Mouse (Mus musculus) MEL (cell line): ENCODE measurements around the gene Abcc9. TPM values are rescaled to one million over a fixed set of nuclear protein-coding genes. Genes with fewer than 3 reads are reported as not detected.

ENCODE experiments used
- DNase-seq: peaks from one replicate; pipeline ENCODE4 v3.0.0; 2011; ENCODE audit warnings: low read depth, low spot score
- H3K27ac ChIP-seq: 2 replicates; pipeline ENCODE4 v1.5.1; 2012; ENCODE audit warnings: low read depth, mild to moderate bottlenecking, control low read depth, low read length, moderate library complexity; ENCODE audit not compliant: control insufficient read depth
- H3K27me3 ChIP-seq, 2 experiments: fragments of 150-350 bp in 1 of 2; sonication (generic) in 1 of 2; 2 replicates each; pipeline ENCODE4 v1.6.1; 2012; ENCODE audit warnings: low read length in 2 of 2, mild to moderate bottlenecking in 2 of 2, improper control_type of control experiment in 1 of 2, moderate library complexity in 1 of 2; ENCODE audit not compliant: insufficient read depth in 2 of 2, control insufficient read depth in 1 of 2
- H3K36me3 ChIP-seq, 2 experiments: 2 replicates each; pipeline ENCODE4 v1.6.1; 2012 to 2014; ENCODE audit warnings: low read length in 2 of 2, improper control_type of control experiment in 1 of 2, inconsistent platforms in 1 of 2, mild to moderate bottlenecking in 1 of 2; ENCODE audit not compliant: insufficient read depth in 2 of 2, control insufficient read depth in 1 of 2
- H3K4me1 ChIP-seq, 2 experiments: fragments of 150-350 bp in 1 of 2; sonication (generic) in 1 of 2; 2 replicates each; pipeline ENCODE4 v1.6.1; 2012; ENCODE audit warnings: low read length in 2 of 2, improper control_type of control experiment in 1 of 2, mild to moderate bottlenecking in 1 of 2; ENCODE audit not compliant: insufficient read depth in 2 of 2, control insufficient read depth in 1 of 2
- H3K4me3 ChIP-seq, 2 experiments: fragments of 150-350 bp in 1 of 2; sonication (generic) in 1 of 2; 2 replicates each; pipeline ENCODE4 v1.5.1; 2012; ENCODE audit warnings: low read depth in 2 of 2, low read length in 2 of 2, mild to moderate bottlenecking in 2 of 2, moderate library complexity in 2 of 2, control low read depth in 1 of 2, improper control_type of control experiment in 1 of 2; ENCODE audit not compliant: control insufficient read depth in 1 of 2, insufficient read depth in 1 of 2
- H3K79me2 ChIP-seq: 2 replicates; pipeline ENCODE4 v1.6.1; 2012; ENCODE audit warnings: mild to moderate bottlenecking, low read length, moderate library complexity; ENCODE audit not compliant: control insufficient read depth, poor library complexity, insufficient read depth
- H3K9ac ChIP-seq: 2 replicates; pipeline ENCODE4 v1.6.1; 2012; ENCODE audit warnings: low read depth, mild to moderate bottlenecking, control low read depth, low read length, moderate library complexity; ENCODE audit not compliant: control insufficient read depth, poor library complexity, severe bottlenecking
- H3K9me3 ChIP-seq: fragments of 150-350 bp; sonication (generic); replicated peaks from 2 replicates; pipeline ENCODE4 v1.6.1; 2012; ENCODE audit warnings: mild to moderate bottlenecking, low read length, improper control_type of control experiment, moderate library complexity; ENCODE audit not compliant: insufficient read depth
- BHLHE40 ChIP-seq: IDR thresholded peaks from 2 replicates; pipeline ENCODE4 v1.6.1; 2012; ENCODE audit warnings: low read depth, mild to moderate bottlenecking, inconsistent platforms, low read length, improper control_type of control experiment, borderline replicate concordance
- CTCF ChIP-seq, 3 experiments: IDR thresholded peaks in 2 of 3; conservative IDR thresholded peaks in 1 of 3; 2 replicates each; pipeline ENCODE4 v1.5.1; 2011 to 2012; ENCODE audit warnings: low read length in 3 of 3, low read depth in 2 of 3, mild to moderate bottlenecking in 2 of 3, improper control_type of control experiment in 1 of 3, inconsistent platforms in 1 of 3, mixed read lengths in 1 of 3, moderate library complexity in 1 of 3; ENCODE audit not compliant: control insufficient read depth in 1 of 3, insufficient read depth in 1 of 3, poor library complexity in 1 of 3, severe bottlenecking in 1 of 3
- ETS1 ChIP-seq: IDR thresholded peaks from 2 replicates; pipeline ENCODE4 v1.6.1; 2012; ENCODE audit warnings: low read depth, mild to moderate bottlenecking, inconsistent platforms, low read length, improper control_type of control experiment, moderate library complexity
- GABPA ChIP-seq: IDR thresholded peaks from 2 replicates; pipeline ENCODE4 v1.6.1; 2012; ENCODE audit warnings: low read depth, mild to moderate bottlenecking, inconsistent platforms, low read length, improper control_type of control experiment, moderate library complexity
- GATA1 ChIP-seq: IDR thresholded peaks from 2 replicates; pipeline ENCODE4 v1.6.1; 2011; ENCODE audit warnings: low read depth, low read length, improper control_type of control experiment
- HCFC1 ChIP-seq: IDR thresholded peaks from 2 replicates; pipeline ENCODE4 v1.6.1; 2012; ENCODE audit warnings: low read depth, mild to moderate bottlenecking, inconsistent platforms, low read length, improper control_type of control experiment, moderate library complexity
- JUND ChIP-seq: IDR thresholded peaks from 2 replicates; pipeline ENCODE4 v1.6.1; 2011; ENCODE audit warnings: low read depth, mild to moderate bottlenecking, improper control_type of control experiment, low read length
- KAT2A ChIP-seq: conservative IDR thresholded peaks from 2 replicates; pipeline ENCODE4 v1.6.1; 2012; ENCODE audit warnings: low read depth, low read length, improper control_type of control experiment, inconsistent platforms
- MAFK ChIP-seq: IDR thresholded peaks from 2 replicates; pipeline ENCODE4 v1.6.1; 2011; ENCODE audit warnings: low read depth, mild to moderate bottlenecking, low read length, improper control_type of control experiment, borderline replicate concordance
- MAX ChIP-seq: IDR thresholded peaks from 2 replicates; pipeline ENCODE4 v1.6.1; 2011; ENCODE audit warnings: low read length, improper control_type of control experiment
- MAZ ChIP-seq: IDR thresholded peaks from 2 replicates; pipeline ENCODE4 v1.6.1; 2012; ENCODE audit warnings: low read depth, mild to moderate bottlenecking, inconsistent platforms, low read length, improper control_type of control experiment
- MEF2A ChIP-seq: IDR thresholded peaks from 2 replicates; pipeline ENCODE4 v1.6.1; 2014; ENCODE audit warnings: low read depth, mild to moderate bottlenecking, inconsistent platforms, low read length, improper control_type of control experiment; ENCODE audit not compliant: poor library complexity, insufficient replicate concordance, severe bottlenecking; ENCODE audit errors: extremely low read depth
- MXI1 ChIP-seq: IDR thresholded peaks from 2 replicates; pipeline ENCODE4 v1.6.1; 2011; ENCODE audit warnings: mild to moderate bottlenecking, low read depth, low read length, improper control_type of control experiment
- MYC ChIP-seq: IDR thresholded peaks from 2 replicates; pipeline ENCODE4 v1.6.1; 2011; ENCODE audit warnings: low read depth, mild to moderate bottlenecking, low read length, improper control_type of control experiment, moderate library complexity
- POLR2A ChIP-seq, 2 experiments: IDR thresholded peaks; 2 replicates each; pipeline ENCODE4 v1.6.1; 2011 to 2012; ENCODE audit warnings: low read length in 2 of 2, mild to moderate bottlenecking in 2 of 2, control low read depth in 1 of 2, improper control_type of control experiment in 1 of 2, low read depth in 1 of 2, moderate library complexity in 1 of 2; ENCODE audit not compliant: control insufficient read depth in 1 of 2, insufficient read depth in 1 of 2, poor library complexity in 1 of 2
- POLR2AphosphoS2 ChIP-seq: IDR thresholded peaks from 2 replicates; pipeline ENCODE4 v1.6.1; 2011; ENCODE audit warnings: low read length, improper control_type of control experiment
- POLR2AphosphoS5 ChIP-seq: IDR thresholded peaks from 2 replicates; pipeline ENCODE4 v1.6.1; 2012; ENCODE audit warnings: low read depth, borderline replicate concordance, mild to moderate bottlenecking, inconsistent platforms, low read length, moderate library complexity, mixed read lengths
- RAD21 ChIP-seq: IDR thresholded peaks from 2 replicates; pipeline ENCODE4 v1.6.1; 2011; ENCODE audit warnings: mild to moderate bottlenecking, low read depth, low read length, improper control_type of control experiment
- SMC3 ChIP-seq: IDR thresholded peaks from 2 replicates; pipeline ENCODE4 v1.6.1; 2011; ENCODE audit warnings: low read depth, low read length, improper control_type of control experiment
- TAL1 ChIP-seq: IDR thresholded peaks from 2 replicates; pipeline ENCODE4 v1.6.1; 2012; ENCODE audit warnings: mild to moderate bottlenecking, inconsistent platforms, low read length, moderate library complexity, mixed read lengths
- USF1 ChIP-seq: IDR thresholded peaks from 2 replicates; pipeline ENCODE4 v1.6.1; 2014; ENCODE audit warnings: low read depth, mild to moderate bottlenecking, inconsistent platforms, low read length, improper control_type of control experiment, moderate library complexity
- ZC3H11A ChIP-seq: IDR thresholded peaks from 2 replicates; pipeline ENCODE4 v1.6.1; 2012; ENCODE audit warnings: low read depth, mild to moderate bottlenecking, inconsistent platforms, low read length, improper control_type of control experiment
- ZKSCAN1 ChIP-seq: IDR thresholded peaks from 2 replicates; pipeline ENCODE4 v1.6.1; 2012; ENCODE audit warnings: low read depth, mild to moderate bottlenecking, inconsistent platforms, low read length, improper control_type of control experiment, moderate library complexity
- ZMIZ1 ChIP-seq: IDR thresholded peaks from 2 replicates; pipeline ENCODE4 v1.6.1; 2012; ENCODE audit warnings: low read depth, mild to moderate bottlenecking, inconsistent platforms, low read length, improper control_type of control experiment, moderate library complexity
- polyA plus RNA-seq, 2 experiments: library from polyadenylated mRNA; stranded (reverse) in 1 of 2; unstranded in 1 of 2; fragments of >175 nt in 1 of 2; fragments of >200 nt in 1 of 2; gene quantifications; 2 replicates each; pipeline versions ENCODE4 v1.2.1 to v1.2.4; 2012; ENCODE audit warnings: low replicate concordance in 2 of 2, low read depth in 1 of 2; ENCODE audit not compliant: insufficient read length in 2 of 2, insufficient read depth in 1 of 2, missing spikeins in 1 of 2
- total RNA-seq: library from RNA; depleted of rRNA; stranded (reverse); fragments of 300-350 nt; gene quantifications from 2 replicates; pipeline ENCODE4 v1.2.3, GENCODE M21; 2012

Abcc9 gene
- total and polyA plus RNA-seq, 3 experiments: not detected

DNA sequence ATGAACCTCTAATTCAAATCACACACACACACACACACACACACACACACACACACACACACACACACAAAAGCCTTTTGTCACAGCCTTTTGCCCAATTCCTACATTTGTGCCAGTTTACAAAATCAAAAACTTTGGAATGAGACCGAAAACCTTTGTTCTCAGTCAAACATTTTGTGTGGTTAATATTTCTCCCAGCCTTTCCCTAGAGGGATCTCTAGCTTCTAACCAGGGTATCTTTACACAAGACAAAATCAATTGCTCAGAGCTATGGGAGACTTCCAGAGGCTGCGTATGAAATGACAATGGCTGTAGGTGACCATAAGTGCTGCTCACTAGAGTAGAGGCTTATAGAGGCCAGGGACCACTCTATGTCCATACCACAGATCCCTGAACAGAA is 36.1 kb upstream of the Abcc9 start:
- no peak for DNase-seq
- H3K36me3 ChIP-seq: no peaks in the 10 kb centered on the region
- TF ChIP-seq USF1 (no peak), TAL1 (no peak), GABPA (no peak), MAX (no peak), ZKSCAN1 (no peak), HCFC1 (no peak), GATA1 (no peak), BHLHE40 (no peak), KAT2A (no peak), ZMIZ1 (no peak), POLR2A (IDR thresholded peaks at IDR 0.05; ENCODE audit: control insufficient read depth in 1 of 2, insufficient read depth in 1 of 2, low read depth in 1 of 2, low read length in 2 of 2, poor library complexity in 1 of 2) (no peak), RAD21 (no peak), JUND (no peak), POLR2AphosphoS5 (no peak), SMC3 (no peak), MAZ (no peak)
- no peaks in the 10 kb centered on the region for H3K4me1 ChIP-seq
- H3K79me2 ChIP-seq: no peaks in the 10 kb centered on the region
- peaks cover 1 to 3% of the 10 kb centered on the region in 2 experiments; a peak in 1 of 4 replicates for H3K27me3 ChIP-seq
- H3K9me3 ChIP-seq: no peaks in the 10 kb centered on the region
- H3K4me3 ChIP-seq: no peak overlapping the region
- no peak overlapping the region for H3K9ac ChIP-seq
- no peak overlapping the region for H3K27ac ChIP-seq

- TF ChIP-seq POLR2AphosphoS5 (no peak), POLR2AphosphoS2 (no peak), MXI1 (no peak), MYC (0 out of 2 replicates have a peak, but pooled peaks have one; percentile 20), MEF2A (no peak), CTCF (IDR thresholded peaks at IDR 0.05 in 2 of 3, conservative IDR thresholded peaks at IDR 0.05 in 1 of 3; ENCODE audit: control insufficient read depth in 1 of 3, insufficient read depth in 1 of 3, low read depth in 2 of 3, low read length in 3 of 3, poor library complexity in 1 of 3, severe bottlenecking in 1 of 3) (peak; percentile 37 to 86 (median 55)), MAFK (no peak), ETS1 (no peak), SMC3 (peak; percentile 91), GATA1 (no peak), ZC3H11A (peak; percentile 82), RAD21 (peak; percentile 96)
- TF ChIP-seq, all 39 proteins: peak for 5
- H3K9ac ChIP-seq: no peak overlapping the region
- H3K9me3 ChIP-seq: no peaks in the 10 kb centered on the region
- H3K27ac ChIP-seq: no peak overlapping the region
- no peaks in the 10 kb centered on the region for H3K79me2 ChIP-seq
- peak; percentile 60 for DNase-seq
- no peak overlapping the region for H3K4me3 ChIP-seq
- no peaks in the 10 kb centered on the region for H3K4me1 ChIP-seq
- H3K36me3 ChIP-seq: no peaks in the 10 kb centered on the region
- peaks cover 1 to 3% of the 10 kb centered on the region in 2 experiments; a peak in 2 of 4 replicates for H3K27me3 ChIP-seq
These were observed 33.3 kb upstream of the Abcc9 start for GRCm38 (mm10) chr6:142735302-142736005.
